Mouse (Mus musculus) liver, embryonic 14.5 days (tissue): ENCODE results near the gene Ctnnb1. TPM values are rescaled to one million over a fixed set of nuclear protein-coding genes. Genes with fewer than 3 reads are reported as not detected.

Source experiments
- ATAC-seq: fragments of 200-750 bp; cut with Nextera tagmentation; 2 replicates; pipeline ENCODE4 v1.8.0; 2017; ENCODE audit warnings: moderate number of reproducible peaks, mild to moderate bottlenecking, moderate library complexity; ENCODE audit not compliant: insufficient read depth
- DNase-seq, 3 experiments: peaks; one replicate each; pipeline ENCODE4 v3.0.0-alpha.2; 2012 to 2013; ENCODE audit warnings: low read depth in 3 of 3, low spot score in 3 of 3
- H3K27ac ChIP-seq: fragments of 300-500 bp; sonication (generic); 2 replicates; pipeline ENCODE4 v1.5.1; 2014; ENCODE audit warnings: moderate library complexity, mild to moderate bottlenecking, control low read depth, inconsistent platforms
- H3K27me3 ChIP-seq: fragments of 300-500 bp; sonication (generic); 2 replicates; pipeline ENCODE4 v1.6.1; 2014; ENCODE audit warnings: mild to moderate bottlenecking, low read length, moderate library complexity; ENCODE audit not compliant: control insufficient read depth, insufficient read depth
- H3K36me3 ChIP-seq: fragments of 300-500 bp; sonication (generic); replicated peaks from 2 replicates; pipeline ENCODE4 v1.6.1; 2014; ENCODE audit warnings: low read depth; ENCODE audit not compliant: control insufficient read depth, insufficient read depth
- H3K4me1 ChIP-seq, 2 experiments: fragments of 200-500 bp in 1 of 2; fragments of 300-500 bp in 1 of 2; sonication (generic) in 1 of 2; replicated peaks; 2 replicates each; pipeline ENCODE4 v1.6.1; 2012 to 2014; ENCODE audit warnings: antibody characterized with exemption in 1 of 2, inconsistent platforms in 1 of 2, low read length in 1 of 2; ENCODE audit not compliant: control insufficient read depth in 2 of 2, insufficient read depth in 2 of 2
- H3K4me2 ChIP-seq: fragments of 300-500 bp; sonication (generic); 2 replicates; pipeline ENCODE4 v1.6.1; 2014; ENCODE audit warnings: low read depth, mild to moderate bottlenecking, control low read depth, moderate library complexity
- H3K4me3 ChIP-seq, 2 experiments: fragments of 200-500 bp in 1 of 2; fragments of 300-500 bp in 1 of 2; sonication (generic) in 1 of 2; 2 replicates each; pipeline ENCODE4 v1.5.1; 2012 to 2014; ENCODE audit warnings: low read depth in 2 of 2, low read length in 2 of 2, mild to moderate bottlenecking in 2 of 2, control low read depth in 1 of 2, inconsistent platforms in 1 of 2, moderate library complexity in 1 of 2; ENCODE audit not compliant: insufficient read depth in 1 of 2
- H3K9ac ChIP-seq: fragments of 300-500 bp; sonication (generic); replicated peaks from 2 replicates; pipeline ENCODE4 v1.6.1; 2014; ENCODE audit warnings: mild to moderate bottlenecking, control low read depth, moderate library complexity
- H3K9me3 ChIP-seq: fragments of 300-500 bp; sonication (generic); 2 replicates; pipeline ENCODE4 v1.6.1; 2016; ENCODE audit warnings: low read length, mixed read lengths; ENCODE audit not compliant: control insufficient read depth
- CTCF ChIP-seq: IDR thresholded peaks from 2 replicates; pipeline ENCODE4 v1.5.1; 2016; ENCODE audit warnings: antibody characterized with exemption, low read depth, control low read depth
- EP300 ChIP-seq: IDR thresholded peaks from 2 replicates; pipeline ENCODE4 v1.6.1; 2016; ENCODE audit warnings: antibody characterized with exemption, low read depth
- WGBS: fragments of 180-500 bp; shearing (Covaris S2); extraction: QIAGEN DNeasy Blood & Tissue Kit; methylation state at CpG from one replicate; pipeline ENCODE4 v1.1.7; 2014; ENCODE audit not compliant: insufficient replicate concordance; 5-methylcytosine and 5-hydroxymethylcytosine counted together
- microRNA-seq: library from miRNA; unstranded; fragments of <30 nt; microRNA quantifications from one replicate; pipeline ENCODE4, GENCODE M21; 2016
- polyA plus RNA-seq, 2 experiments: library from polyadenylated mRNA; depleted of rRNA in 1 of 2; stranded (reverse) in 1 of 2; unstranded in 1 of 2; fragments of >200 nt; fragmentation: Nextera tagmentation in 1 of 2; extraction: Ambion mirVana in 1 of 2; gene quantifications; 2 replicates each; pipeline versions ENCODE4 v1.2.1 to v1.2.3; 2012 to 2014

The Ctnnb1 gene
- polyA plus RNA-seq, 2 experiments, result 69.5 to 105 TPM

- no peaks in the 10 kb centered on the region for H3K9me3 ChIP-seq
- H3K4me1 ChIP-seq, result peaks cover 0 to 4% of the 10 kb centered on the region in 2 experiments; a peak in 2 of 4 replicates
- H3K27me3 ChIP-seq, result no peaks in the 10 kb centered on the region
- H3K9ac ChIP-seq, result no peak overlapping the region
- H3K27ac ChIP-seq, result no peak overlapping the region
- TF ChIP-seq EP300 (no peak), CTCF (no peak)
- no peak overlapping the region for H3K4me3 ChIP-seq
- 57% methylated on average over 15 of the region's 15 CpGs for WGBS
- no peaks in the 10 kb centered on the region for H3K36me3 ChIP-seq
- DNase-seq (no peak), ATAC-seq (no peak)
- no peak overlapping the region for H3K4me2 ChIP-seq
Observed at GRCm38 (mm10) chr9:121001681-121002540, 72.9 kb downstream of the Ctnnb1 start.

- TF ChIP-seq EP300, result no peak
- no peak for TF ChIP-seq CTCF
- H3K4me1 ChIP-seq, result peaks cover 0 to 4% of the 10 kb centered on the region in 2 experiments; a peak in 2 of 4 replicates
- H3K36me3 ChIP-seq, result no peaks in the 10 kb centered on the region
- WGBS, result 58% methylated on average over 7 of the region's 7 CpGs
- H3K9ac ChIP-seq, result no peak overlapping the region
- ATAC-seq, result no peak
- no peaks in the 10 kb centered on the region for H3K27me3 ChIP-seq
- H3K4me3 ChIP-seq, result no peak overlapping the region
- H3K27ac ChIP-seq, result no peak overlapping the region
- H3K4me2 ChIP-seq, result no peak overlapping the region
- H3K9me3 ChIP-seq, result no peaks in the 10 kb centered on the region
- DNase-seq, result no peak
Observed at GRCm38 (mm10) chr9:121005961-121006360, 76.9 kb downstream of the Ctnnb1 start.

Small RNA genes within 50 kb of the gene (microRNA-seq; reads per million reads assigned to microRNA genes)
- gene Mir7090, result not detected
